Mouse (Mus musculus) MEL (cell line): ENCODE results near the gene Spata3.

Experiments
- CHD1 ChIP-seq: IDR thresholded peaks from 2 replicates; pipeline ENCODE4 v1.6.1; 2012; ENCODE audit warnings: low read depth, mild to moderate bottlenecking, inconsistent platforms, low read length, improper control_type of control experiment
- CTCF ChIP-seq, 3 experiments: IDR thresholded peaks in 2 of 3; conservative IDR thresholded peaks in 1 of 3; 2 replicates each; pipeline ENCODE4 v1.5.1; 2011 to 2012; ENCODE audit warnings: low read length in 3 of 3, low read depth in 2 of 3, mild to moderate bottlenecking in 2 of 3, improper control_type of control experiment in 1 of 3, inconsistent platforms in 1 of 3, mixed read lengths in 1 of 3, moderate library complexity in 1 of 3; ENCODE audit not compliant: control insufficient read depth in 1 of 3, insufficient read depth in 1 of 3, poor library complexity in 1 of 3, severe bottlenecking in 1 of 3
- EP300 ChIP-seq, 2 experiments: IDR thresholded peaks; 2 replicates each; pipeline ENCODE4 v1.6.1; 2011; ENCODE audit warnings: improper control_type of control experiment in 2 of 2, low read length in 2 of 2, low read depth in 1 of 2, mild to moderate bottlenecking in 1 of 2
- ETS1 ChIP-seq: IDR thresholded peaks from 2 replicates; pipeline ENCODE4 v1.6.1; 2012; ENCODE audit warnings: low read depth, mild to moderate bottlenecking, inconsistent platforms, low read length, improper control_type of control experiment, moderate library complexity
- GABPA ChIP-seq: IDR thresholded peaks from 2 replicates; pipeline ENCODE4 v1.6.1; 2012; ENCODE audit warnings: low read depth, mild to moderate bottlenecking, inconsistent platforms, low read length, improper control_type of control experiment, moderate library complexity
- HCFC1 ChIP-seq: IDR thresholded peaks from 2 replicates; pipeline ENCODE4 v1.6.1; 2012; ENCODE audit warnings: low read depth, mild to moderate bottlenecking, inconsistent platforms, low read length, improper control_type of control experiment, moderate library complexity
- MAX ChIP-seq: IDR thresholded peaks from 2 replicates; pipeline ENCODE4 v1.6.1; 2011; ENCODE audit warnings: low read length, improper control_type of control experiment
- MYC ChIP-seq: IDR thresholded peaks from 2 replicates; pipeline ENCODE4 v1.6.1; 2011; ENCODE audit warnings: low read depth, mild to moderate bottlenecking, low read length, improper control_type of control experiment, moderate library complexity
- POLR2A ChIP-seq, 2 experiments: IDR thresholded peaks; 2 replicates each; pipeline ENCODE4 v1.6.1; 2011 to 2012; ENCODE audit warnings: low read length in 2 of 2, mild to moderate bottlenecking in 2 of 2, control low read depth in 1 of 2, improper control_type of control experiment in 1 of 2, low read depth in 1 of 2, moderate library complexity in 1 of 2; ENCODE audit not compliant: control insufficient read depth in 1 of 2, insufficient read depth in 1 of 2, poor library complexity in 1 of 2
- RCOR1 ChIP-seq: IDR thresholded peaks from 2 replicates; pipeline ENCODE4 v1.6.1; 2012; ENCODE audit warnings: low read depth, mild to moderate bottlenecking, inconsistent platforms, low read length, improper control_type of control experiment
- USF1 ChIP-seq: IDR thresholded peaks from 2 replicates; pipeline ENCODE4 v1.6.1; 2014; ENCODE audit warnings: low read depth, mild to moderate bottlenecking, inconsistent platforms, low read length, improper control_type of control experiment, moderate library complexity
- ZMIZ1 ChIP-seq: IDR thresholded peaks from 2 replicates; pipeline ENCODE4 v1.6.1; 2012; ENCODE audit warnings: low read depth, mild to moderate bottlenecking, inconsistent platforms, low read length, improper control_type of control experiment, moderate library complexity

DNA sequence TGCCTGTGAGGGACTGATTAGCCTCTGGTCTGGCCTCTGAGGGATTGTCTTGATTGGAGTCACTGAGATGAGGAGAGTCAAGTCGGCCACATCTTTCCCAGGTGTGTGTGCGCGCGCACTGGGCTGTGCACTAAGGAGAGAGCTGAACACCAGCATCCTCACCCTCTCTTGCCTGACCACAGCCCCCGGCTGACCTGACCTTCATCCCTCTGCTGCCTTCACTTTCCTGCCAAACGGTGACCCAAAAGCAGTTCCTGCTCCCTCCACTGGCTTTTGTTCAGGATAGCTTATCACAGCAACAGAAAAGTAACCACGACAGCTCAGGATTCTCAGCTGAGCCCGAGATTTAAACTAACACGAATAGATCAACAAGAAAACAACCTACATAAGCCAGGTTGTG lies 24.4 kb upstream of the Spata3 start:
- TF ChIP-seq MAX: no peak
- no peak for TF ChIP-seq HCFC1
- TF ChIP-seq CTCF (IDR thresholded peaks at IDR 0.05 in 2 of 3, conservative IDR thresholded peaks at IDR 0.05 in 1 of 3; ENCODE audit: control insufficient read depth in 1 of 3, insufficient read depth in 1 of 3, low read depth in 2 of 3, low read length in 3 of 3, poor library complexity in 1 of 3, severe bottlenecking in 1 of 3): no peak
- TF ChIP-seq ZMIZ1: no peak
- no peak for TF ChIP-seq EP300 (IDR thresholded peaks at IDR 0.05; ENCODE audit: low read depth in 1 of 2, low read length in 2 of 2)
- TF ChIP-seq POLR2A (IDR thresholded peaks at IDR 0.05; ENCODE audit: control insufficient read depth in 1 of 2, insufficient read depth in 1 of 2, low read depth in 1 of 2, low read length in 2 of 2, poor library complexity in 1 of 2): no peak
- TF ChIP-seq USF1: no peak
- no peak for TF ChIP-seq RCOR1
- no peak for TF ChIP-seq CHD1
- no peak for TF ChIP-seq MYC
- TF ChIP-seq ETS1: no peak
- no peak for TF ChIP-seq GABPA
